Mouse (Mus musculus) brain, embryonic 14.5 days (tissue): Measurements from ENCODE around the gene Slc16a4. TPM values are rescaled to one million over a fixed set of nuclear protein-coding genes. Genes with fewer than 3 reads are reported as not detected.
A peak's percentile ranks its signal among the peaks of the same experiment; 100 is the strongest.

Source experiments
- DNase-seq: peaks from one replicate; pipeline ENCODE4 v3.0.0-alpha.2; 2011; ENCODE audit warnings: low read depth
- CTCF ChIP-seq: fragments of 200-500 bp; IDR thresholded peaks from 2 replicates; pipeline ENCODE4 v1.5.1; 2012; ENCODE audit warnings: inconsistent platforms, mild to moderate bottlenecking, moderate library complexity, borderline replicate concordance; ENCODE audit not compliant: insufficient read depth, insufficient read length; ENCODE audit errors: extremely low read depth
- POLR2A ChIP-seq: fragments of 200-500 bp; IDR thresholded peaks from 2 replicates; pipeline ENCODE4 v1.6.1; 2012; ENCODE audit warnings: mild to moderate bottlenecking, inconsistent platforms, borderline replicate concordance; ENCODE audit not compliant: poor library complexity, insufficient read depth, insufficient read length, severe bottlenecking; ENCODE audit errors: extremely low read depth
- polyA plus RNA-seq: library from polyadenylated mRNA; depleted of rRNA; stranded (reverse); fragments of >200 nt; gene quantifications from 2 replicates; pipeline ENCODE4 v1.2.3, GENCODE M21; 2012; rRNA removed

Slc16a4 gene
- polyA plus RNA-seq, result 0.49 and 0.81 TPM in 2 replicates

DNA sequence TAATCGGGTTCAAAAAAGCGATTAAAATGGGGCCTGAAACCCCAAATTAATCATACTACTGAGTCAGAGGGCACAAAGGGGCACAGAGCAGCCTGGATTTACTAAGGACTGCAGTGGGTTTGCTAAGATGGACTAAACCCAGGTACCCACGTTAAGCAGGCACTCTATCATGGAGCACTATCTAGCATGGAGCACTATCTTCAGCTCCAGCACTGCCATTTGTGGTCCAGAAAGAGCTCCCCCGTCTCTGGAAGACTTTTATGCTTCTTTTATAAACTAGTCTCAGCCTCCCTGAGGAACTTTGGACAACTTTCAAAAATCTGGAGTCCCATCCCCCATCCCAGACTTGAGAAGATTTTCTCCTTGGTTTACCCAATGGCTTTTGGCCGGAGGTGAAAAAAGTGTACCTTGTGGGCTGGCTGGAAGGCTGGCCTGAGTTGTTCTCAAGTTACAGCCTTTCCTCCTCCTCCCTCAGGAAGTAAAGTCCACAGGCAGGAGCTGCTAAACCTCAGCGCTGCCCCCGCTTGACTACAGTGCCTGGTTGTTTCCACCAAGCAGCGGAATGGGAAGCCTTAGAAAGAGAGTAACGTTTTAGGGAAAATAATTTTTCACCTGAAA is at the start of gene Slc16a4:
Gene Slc16a4, plus strand, starts transcription at position 467 of the 618 bp plus-strand sequence.
- DNase-seq, result peak; percentile 52
- TF ChIP-seq POLR2A, result no peak
- no peak for TF ChIP-seq CTCF

DNA sequence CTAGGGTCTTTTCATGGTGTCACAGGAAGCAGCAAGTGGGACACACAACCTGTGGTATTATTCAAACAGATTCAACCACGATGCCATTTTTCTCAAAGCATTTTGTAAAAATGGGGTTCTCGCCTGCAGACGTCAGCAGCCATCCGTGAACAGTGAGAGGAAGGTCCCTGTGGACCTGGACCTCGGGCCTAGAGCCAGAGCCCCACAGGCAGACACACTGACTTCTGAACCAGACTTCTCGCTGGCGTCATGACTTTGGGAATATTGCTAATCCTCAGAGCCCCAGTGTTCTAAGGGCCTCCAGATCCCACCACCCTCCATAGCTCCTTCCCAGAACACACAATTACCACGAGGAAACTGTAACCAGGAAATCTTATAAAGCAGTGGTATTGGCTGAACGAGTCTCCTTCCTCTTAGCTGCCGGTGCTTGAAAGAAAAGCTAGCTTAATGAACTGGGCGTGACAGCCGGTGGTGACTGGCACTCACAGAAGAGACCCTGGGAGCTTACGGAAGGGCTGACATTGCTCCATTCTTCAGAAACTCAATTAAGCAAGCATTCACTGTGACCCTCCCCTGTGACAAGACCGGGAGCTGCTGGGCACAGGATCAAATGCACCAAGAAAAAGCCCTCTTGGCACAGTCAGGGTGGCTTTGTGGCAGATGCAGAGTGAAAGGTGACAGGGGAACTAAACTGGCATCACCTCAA is 49.5 kb upstream of the Slc16a4 start:
- TF ChIP-seq CTCF, result no peak
- DNase-seq, result peak; percentile 87

DNA sequence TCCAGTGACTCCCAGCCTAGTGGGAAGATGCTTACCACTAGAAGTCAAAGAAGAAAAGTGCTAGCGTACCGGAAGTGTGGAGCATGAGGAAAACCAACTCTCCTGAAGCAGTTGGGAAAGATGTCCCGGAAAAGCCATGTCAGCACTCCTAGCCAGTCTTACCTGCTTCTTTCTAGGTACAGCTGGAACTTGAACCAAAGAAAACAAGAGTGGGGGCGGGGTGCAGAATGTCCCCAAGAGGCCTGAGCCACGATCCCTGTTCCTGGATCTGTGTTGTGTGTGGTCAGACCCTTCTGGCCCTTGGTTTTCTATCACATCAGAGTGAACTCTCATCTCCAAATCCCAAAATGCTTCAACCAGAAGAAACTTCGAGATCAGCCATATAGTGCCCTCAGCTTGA is 44.2 kb upstream of the Slc16a4 start:
- no peak for DNase-seq
- TF ChIP-seq POLR2A (no peak), CTCF (no peak)

DNA sequence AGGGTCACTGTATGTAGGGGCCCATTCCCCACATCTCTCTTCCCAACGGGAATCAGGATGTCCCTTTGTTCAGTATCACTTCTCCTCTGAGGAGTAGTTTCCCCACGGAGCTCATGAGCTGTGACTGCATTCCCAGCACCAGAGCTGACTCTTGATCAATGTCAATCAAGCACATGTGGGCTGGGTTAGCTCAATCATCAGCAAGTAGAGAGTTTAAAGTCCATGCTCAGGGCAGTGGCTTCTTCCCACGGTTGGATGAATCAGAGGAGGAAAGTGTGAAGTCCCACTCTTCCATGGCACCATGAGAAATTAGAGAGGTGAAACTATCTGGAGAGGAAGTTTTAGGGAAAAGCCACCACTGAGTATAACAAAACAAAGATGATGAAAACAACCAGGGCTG is 42.0 kb upstream of the Slc16a4 start:
- DNase-seq, result no peak
- no peak for TF ChIP-seq POLR2A
- no peak for TF ChIP-seq CTCF

DNA sequence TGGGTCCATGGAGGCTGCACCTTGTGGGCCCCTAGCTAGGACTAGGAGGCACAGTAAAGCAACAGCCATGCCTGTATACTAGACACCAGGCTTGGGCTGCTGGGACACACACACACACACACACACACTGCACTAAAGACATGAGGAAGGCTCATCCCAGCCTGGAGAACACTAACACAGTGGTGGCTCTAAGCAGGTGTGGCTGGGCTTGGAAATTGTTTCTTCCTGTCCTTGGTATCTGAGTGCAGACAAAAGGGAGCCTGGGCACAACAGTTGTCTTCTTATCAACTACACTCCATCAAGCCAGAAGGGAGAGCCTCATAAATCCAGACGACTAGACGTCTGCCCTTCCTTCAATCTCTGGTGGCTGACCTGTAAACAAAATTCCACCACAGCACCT is 40.7 kb upstream of the Slc16a4 start:
- no peak for DNase-seq
- TF ChIP-seq POLR2A, result no peak
- no peak for TF ChIP-seq CTCF

DNA sequence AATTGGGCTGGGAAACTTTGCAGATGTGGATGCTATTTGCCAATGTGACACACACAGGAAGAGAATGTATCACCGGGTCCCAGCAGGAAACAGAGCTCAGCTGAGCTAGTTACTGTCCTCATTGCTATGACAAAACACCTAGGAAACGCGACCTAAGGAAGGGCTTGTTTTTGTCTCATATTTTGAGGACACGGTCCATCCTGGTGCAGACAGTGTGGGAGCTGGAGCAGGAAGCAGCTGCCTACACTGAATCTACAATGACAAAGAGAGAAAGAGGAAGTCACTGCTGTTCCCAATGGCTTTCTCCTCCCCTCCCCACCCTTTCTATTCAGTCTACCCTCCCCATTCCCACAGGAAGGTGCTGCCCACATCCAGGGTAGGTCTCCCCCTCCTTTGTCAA is 39.0 kb upstream of the Slc16a4 start:
- TF ChIP-seq POLR2A (no peak), CTCF (no peak)
- DNase-seq, result no peak

DNA sequence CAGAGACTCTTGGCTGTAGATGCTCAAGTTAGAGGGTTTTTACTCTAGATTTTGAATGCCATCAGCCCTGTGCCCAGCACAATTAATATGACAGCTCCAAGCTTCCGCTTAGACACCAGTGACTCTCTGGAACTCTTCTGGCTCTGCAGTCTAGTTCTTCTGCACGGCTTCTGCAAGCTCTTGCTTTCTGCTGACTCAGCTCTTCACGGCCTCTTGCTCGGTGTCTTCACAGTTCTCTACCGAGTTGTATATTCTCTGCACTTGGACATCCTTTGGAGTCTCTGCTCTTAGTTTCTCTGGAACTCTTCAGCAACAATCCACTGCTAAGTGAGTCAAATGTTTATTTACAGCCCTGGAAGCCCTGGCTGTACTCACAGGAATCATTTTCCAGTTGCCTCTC is 37.1 kb upstream of the Slc16a4 start:
- DNase-seq, result no peak
- TF ChIP-seq CTCF (no peak), POLR2A (no peak)

DNA sequence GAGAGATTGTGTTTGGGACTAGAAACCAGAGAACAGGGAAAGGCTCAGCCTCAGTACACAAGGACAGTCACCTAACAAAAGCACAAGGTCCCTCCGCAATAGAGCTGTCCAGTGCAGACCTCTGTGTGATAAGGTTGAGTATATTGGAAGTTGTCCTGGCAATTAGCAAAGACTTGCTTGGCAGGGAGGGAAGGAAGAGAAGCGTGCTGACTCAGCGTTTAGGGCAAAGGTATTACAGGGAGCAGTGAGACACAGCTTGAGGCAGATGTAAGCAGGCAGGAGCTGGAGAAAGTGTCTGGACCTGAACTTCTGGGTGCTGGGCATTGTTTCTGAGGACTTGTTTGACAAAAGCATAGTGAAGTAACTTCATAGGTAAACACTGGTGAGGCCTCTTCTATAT is 35.0 kb upstream of the Slc16a4 start:
- TF ChIP-seq POLR2A, result no peak
- no peak for TF ChIP-seq CTCF
- DNase-seq, result no peak

DNA sequence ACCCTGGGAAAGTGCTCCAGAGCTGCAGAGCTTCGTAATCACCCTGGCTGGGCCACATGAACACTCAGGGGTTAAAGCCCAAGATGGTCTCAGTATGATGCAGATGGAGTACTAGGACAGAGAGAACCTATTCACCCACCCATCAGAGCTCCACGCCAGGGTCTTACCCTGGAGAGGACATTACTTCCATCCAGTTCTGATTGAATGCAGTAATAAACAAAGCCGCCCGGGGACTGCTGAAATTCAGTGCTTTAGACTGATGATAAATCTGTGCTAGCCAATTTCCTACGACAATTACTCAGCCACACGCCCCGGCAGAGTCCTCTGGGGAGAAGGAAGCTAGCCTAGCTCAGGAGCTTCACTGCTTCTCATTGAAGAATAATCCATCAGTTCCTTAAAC is 34.3 kb upstream of the Slc16a4 start:
- TF ChIP-seq CTCF, result no peak
- TF ChIP-seq POLR2A, result no peak
- peak; percentile 11 for DNase-seq

DNA sequence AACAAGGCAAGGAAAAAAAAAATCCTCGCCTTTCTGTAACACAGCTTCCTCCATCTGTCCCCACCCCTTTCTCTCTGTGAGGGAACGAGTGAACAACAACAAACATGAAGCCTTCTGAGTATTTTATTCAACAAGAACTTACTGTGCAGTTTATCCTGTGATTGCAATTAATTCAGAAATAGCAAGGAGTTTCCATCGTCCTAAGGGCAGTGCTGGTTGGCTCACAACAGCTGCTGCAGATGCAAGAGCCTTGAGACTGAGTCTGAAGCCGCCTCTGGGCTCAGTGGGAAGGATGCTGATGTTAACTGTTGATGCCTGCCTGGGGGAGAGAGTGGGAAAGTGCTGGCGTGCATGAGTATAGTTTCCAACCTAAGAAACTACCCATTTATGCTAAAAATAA is 33.1 kb upstream of the Slc16a4 start:
- DNase-seq, result peak; percentile 39
- TF ChIP-seq CTCF (no peak), POLR2A (no peak)

DNA sequence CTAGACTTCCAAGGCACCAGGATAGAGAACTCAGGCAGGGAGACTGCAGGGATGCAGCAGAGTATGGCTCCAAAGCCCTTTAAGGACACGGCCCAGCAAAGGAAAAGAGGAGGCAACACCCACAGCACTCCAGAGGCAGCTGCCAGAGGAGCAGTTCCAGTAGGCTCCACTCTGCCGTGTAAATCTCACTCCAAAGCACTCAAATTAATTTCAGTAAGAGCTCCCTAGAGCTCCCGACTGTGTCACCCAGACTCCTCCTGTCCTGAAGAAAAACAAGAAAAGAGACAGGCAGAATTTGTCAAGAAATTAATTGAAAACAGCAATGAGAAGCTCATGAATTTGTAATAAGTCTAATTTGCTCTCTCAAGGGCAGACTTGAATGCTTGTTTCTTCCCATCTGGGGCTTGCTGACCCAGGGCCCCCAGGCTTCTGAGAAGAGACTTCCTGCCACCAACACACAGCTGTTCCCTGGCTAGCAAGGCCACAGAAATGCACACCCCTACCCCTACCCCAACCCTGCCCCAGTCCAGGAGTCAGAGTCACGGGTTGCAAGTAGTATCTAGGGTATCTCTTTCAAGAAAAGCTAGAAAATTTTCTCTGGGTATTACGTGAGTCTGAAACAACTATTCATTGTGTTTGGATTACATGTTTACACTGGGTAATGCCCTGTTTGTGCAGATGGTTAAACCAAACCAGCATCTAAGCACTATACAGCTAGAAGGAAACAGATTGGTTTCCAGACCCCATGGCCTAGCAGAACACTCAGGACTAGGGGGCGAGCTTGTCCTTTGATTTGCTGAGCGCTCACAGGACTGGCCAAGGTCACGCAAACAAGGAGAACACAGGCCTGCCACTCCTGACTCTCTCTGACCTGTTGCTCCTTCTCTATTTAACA is 29.8 kb upstream of the Slc16a4 start:
- DNase-seq, result peak; percentile 73
- TF ChIP-seq POLR2A (no peak), CTCF (no peak)

DNA sequence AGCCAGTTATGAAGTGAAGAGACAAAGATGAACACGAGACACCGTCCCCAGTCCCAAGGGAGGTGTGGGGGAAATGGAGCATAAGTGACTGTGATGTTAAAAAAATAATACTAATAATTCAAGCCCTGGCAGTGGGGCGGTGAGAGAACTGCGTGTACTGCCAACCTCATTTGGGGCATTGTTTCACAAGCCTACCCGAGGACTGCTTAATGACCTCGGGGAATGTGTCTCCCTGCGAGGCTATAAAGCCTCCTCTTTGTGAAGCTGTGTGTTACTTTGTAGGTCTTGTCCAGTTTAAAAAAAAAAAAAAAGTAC is 29.2 kb upstream of the Slc16a4 start:
- no peak for DNase-seq
- TF ChIP-seq POLR2A, result no peak

DNA sequence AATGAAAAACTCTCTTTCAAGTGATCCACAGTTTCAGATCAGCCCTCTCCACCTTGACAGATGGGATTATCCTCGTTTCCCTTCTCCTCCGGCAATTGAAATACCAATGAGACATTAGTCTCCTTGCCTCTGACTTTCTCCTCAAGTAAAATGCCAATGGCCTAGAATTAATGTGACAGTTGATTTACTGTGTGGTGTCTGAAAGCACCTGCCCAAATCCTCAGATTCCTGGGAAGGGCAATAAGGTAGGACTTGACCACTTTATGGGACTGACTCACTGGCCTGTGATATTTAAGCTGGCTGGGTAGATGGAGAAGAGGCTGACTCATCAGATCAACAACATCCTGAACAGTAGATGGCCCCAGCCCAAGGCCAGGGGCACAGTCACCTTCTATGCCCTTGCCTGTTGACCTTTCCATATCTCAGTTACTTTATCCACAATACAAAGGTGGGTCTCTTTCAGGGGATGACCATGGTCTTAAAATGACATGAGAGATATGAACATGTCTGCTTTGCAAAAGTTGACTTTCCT is 24.1 kb upstream of the Slc16a4 start:
- TF ChIP-seq POLR2A (no peak), CTCF (no peak)
- DNase-seq, result no peak
